Mouse (Mus musculus) myocyte (in vitro differentiated cells): ENCODE measurements at regions not wholly inside any gene's neighbourhood (a gene's known extent, or its start where the extent isn't known, plus 50 kb on each side); places are given as distances from the start of the nearest gene placed in this dataset.

ENCODE experiments used
- CEBPB ChIP-seq: IDR thresholded peaks from 2 replicates; pipeline ENCODE4 v1.6.1; 2011; ENCODE audit warnings: mild to moderate bottlenecking, moderate library complexity; ENCODE audit not compliant: poor library complexity, insufficient read depth, severe bottlenecking
- E2F4 ChIP-seq: IDR thresholded peaks from one replicate; pipeline ENCODE4 v1.6.1; 2011; ENCODE audit warnings: mild to moderate bottlenecking, control low read depth, moderate library complexity; ENCODE audit not compliant: insufficient read depth
- MAX ChIP-seq: IDR thresholded peaks from one replicate; pipeline ENCODE4 v1.6.1; 2011; ENCODE audit warnings: low read depth, mild to moderate bottlenecking, control low read depth
- MYOG ChIP-seq, 3 experiments: IDR thresholded peaks; one replicate each; pipeline ENCODE4 v1.6.1; 2011; ENCODE audit warnings: control low read depth in 2 of 3, low read depth in 2 of 3, mild to moderate bottlenecking in 2 of 3; ENCODE audit not compliant: insufficient read length in 2 of 3, control insufficient read depth in 1 of 3, insufficient read depth in 1 of 3
- POLR2A ChIP-seq: IDR thresholded peaks from one replicate; pipeline ENCODE4 v1.6.1; 2011; ENCODE audit warnings: low read depth, mild to moderate bottlenecking, control low read depth, moderate library complexity; ENCODE audit not compliant: insufficient read length
- POLR2AphosphoS2 ChIP-seq: IDR thresholded peaks from one replicate; pipeline ENCODE4 v1.6.1; 2011; ENCODE audit warnings: low read depth, control low read depth; ENCODE audit not compliant: insufficient read length
- SRF ChIP-seq: IDR thresholded peaks from one replicate; pipeline ENCODE4 v1.6.1; 2011; ENCODE audit warnings: low read depth; ENCODE audit not compliant: control insufficient read depth, insufficient read length
- TCF12 ChIP-seq: IDR thresholded peaks from one replicate; pipeline ENCODE4 v1.6.1; 2011; ENCODE audit warnings: mild to moderate bottlenecking, control low read depth; ENCODE audit not compliant: poor library complexity, insufficient read depth, severe bottlenecking
- USF1 ChIP-seq: IDR thresholded peaks from one replicate; pipeline ENCODE4 v1.6.1; 2011; ENCODE audit warnings: low read depth, mild to moderate bottlenecking, control low read depth, moderate library complexity

- no peak for TF ChIP-seq POLR2A
- no peak for TF ChIP-seq POLR2AphosphoS2
- peak; percentile 43 for TF ChIP-seq TCF12
- peak; percentile 47 for TF ChIP-seq USF1
- no peak for TF ChIP-seq MAX
- TF ChIP-seq CEBPB = no peak
- peak; percentile 18 to 80 (median 38) for TF ChIP-seq MYOG (IDR thresholded peaks at IDR 0.05; ENCODE audit: control insufficient read depth in 1 of 3, insufficient read depth in 1 of 3, insufficient read length in 2 of 3, low read depth in 2 of 3)
- no peak for TF ChIP-seq SRF
- no peak for TF ChIP-seq E2F4
Observed at GRCm38 (mm10) chr9:41766533-41766920, 357.6 kb downstream of the Sorl1 start.
